Mouse (Mus musculus) forebrain, postnatal 0 days (tissue): ENCODE measurements at regions not wholly inside any gene's neighbourhood (a gene's known extent, or its start where the extent isn't known, plus 50 kb on each side); places are given as distances from the start of the nearest gene placed in this dataset.
A peak's percentile ranks its signal among the peaks of the same experiment; 100 is the strongest.

ENCODE experiments used
- ATAC-seq: fragments of 200-750 bp; cut with Nextera tagmentation; 2 replicates; pipeline ENCODE4 v1.8.0; 2017; ENCODE audit warnings: mild to moderate bottlenecking, moderate library complexity
- DNase-seq: peaks from one replicate; pipeline ENCODE4 v3.0.0-alpha.2; 2015
- H3K27ac ChIP-seq: fragments of 300-500 bp; sonication (generic); 2 replicates; pipeline ENCODE4 v1.5.1; 2014; ENCODE audit warnings: low read depth, mild to moderate bottlenecking, antibody characterized with exemption, low read length, moderate library complexity, mixed read lengths
- H3K27me3 ChIP-seq: fragments of 300-500 bp; sonication (generic); 2 replicates; pipeline ENCODE4 v1.6.1; 2014; ENCODE audit warnings: mild to moderate bottlenecking, low read length, mixed read lengths; ENCODE audit not compliant: insufficient read depth
- H3K36me3 ChIP-seq: fragments of 300-500 bp; sonication (generic); 2 replicates; pipeline ENCODE4 v1.6.1; 2014; ENCODE audit warnings: mild to moderate bottlenecking, moderate library complexity; ENCODE audit not compliant: insufficient read depth
- H3K4me1 ChIP-seq: fragments of 300-500 bp; sonication (generic); 2 replicates; pipeline ENCODE4 v1.6.1; 2014; ENCODE audit warnings: antibody characterized with exemption; ENCODE audit not compliant: insufficient read depth
- H3K4me2 ChIP-seq: fragments of 300-500 bp; sonication (generic); 2 replicates; pipeline ENCODE4 v1.6.1; 2014; ENCODE audit warnings: low read depth, mild to moderate bottlenecking, moderate library complexity
- H3K4me3 ChIP-seq: fragments of 300-500 bp; sonication (generic); 2 replicates; pipeline ENCODE4 v1.5.1; 2014; ENCODE audit warnings: low read depth, low read length, mixed read lengths
- H3K9ac ChIP-seq: fragments of 300-500 bp; sonication (generic); 2 replicates; pipeline ENCODE4 v1.6.1; 2014; ENCODE audit warnings: mild to moderate bottlenecking
- H3K9me3 ChIP-seq: fragments of 300-500 bp; sonication (generic); 2 replicates; pipeline ENCODE4 v1.6.1; 2016; ENCODE audit warnings: low read length
- CTCF ChIP-seq: sonication (generic); IDR thresholded peaks from 2 replicates; pipeline ENCODE4 v1.5.1; 2016; ENCODE audit warnings: antibody characterized with exemption, control low read depth, low read depth
- WGBS: fragments of 180-500 bp; shearing (Covaris S2); extraction: QIAGEN DNeasy Blood & Tissue Kit; methylation state at CpG from one replicate; pipeline ENCODE4 v1.1.7; 2014; 5-methylcytosine and 5-hydroxymethylcytosine counted together

GRCm38 (mm10) chr17:88159851-88160676 lies 95.0 kb upstream of the Fbxo11 start:
- DNase-seq (peak; percentile 20), ATAC-seq (no peak)
- H3K9me3 ChIP-seq = no peaks in the 10 kb centered on the region
- H3K27me3 ChIP-seq = no peaks in the 10 kb centered on the region
- H3K36me3 ChIP-seq = no peaks in the 10 kb centered on the region
- no peak overlapping the region for H3K9ac ChIP-seq
- WGBS = 38% methylated on average over 19 of the region's 19 CpGs
- H3K4me3 ChIP-seq = 0 out of 2 replicates have a peak overlapping the region, but pooled peaks have one; percentile 7
- no peak for TF ChIP-seq CTCF
- H3K27ac ChIP-seq = no peak overlapping the region
- peak overlapping the region; percentile 26 for H3K4me2 ChIP-seq
- H3K4me1 ChIP-seq = no peaks in the 10 kb centered on the region

- Histone ChIP-seq H3K27me3 (no peaks in the 10 kb centered on the region), H3K9me3 (no peaks in the 10 kb centered on the region), H3K27ac (no peak overlapping the region), H3K4me3 (no peak overlapping the region), H3K36me3 (no peaks in the 10 kb centered on the region), H3K4me2 (peak overlapping the region; percentile 23; the same call in 1 of the 2 replicates), H3K9ac (no peak overlapping the region), H3K4me1 (no peaks in the 10 kb centered on the region)
- no peak for DNase-seq
- 74% methylated on average over 14 of the region's 14 CpGs for WGBS
- TF ChIP-seq CTCF = no peak
- no peak for ATAC-seq
Observed at GRCm38 (mm10) chr17:88160677-88161001, 95.5 kb upstream of the Fbxo11 start.

- no peaks in the 10 kb centered on the region for H3K36me3 ChIP-seq
- H3K9ac ChIP-seq = no peak overlapping the region
- WGBS = 96% methylated on average over 8 of the region's 8 CpGs
- H3K4me3 ChIP-seq = no peak overlapping the region
- H3K4me2 ChIP-seq = no peak overlapping the region
- no peaks in the 10 kb centered on the region for H3K9me3 ChIP-seq
- ATAC-seq (no peak), DNase-seq (no peak)
- no peaks in the 10 kb centered on the region for H3K27me3 ChIP-seq
- H3K4me1 ChIP-seq = no peaks in the 10 kb centered on the region
- no peak overlapping the region for H3K27ac ChIP-seq
- TF ChIP-seq CTCF = no peak
Observed at GRCm38 (mm10) chr17:88161766-88162165, 96.7 kb upstream of the Fbxo11 start.

- 90% methylated on average over 4 of the region's 4 CpGs for WGBS
- no peak overlapping the region for H3K27ac ChIP-seq
- no peak for ATAC-seq
- no peak for TF ChIP-seq CTCF
- no peaks in the 10 kb centered on the region for H3K27me3 ChIP-seq
- DNase-seq = no peak
- H3K9ac ChIP-seq = no peak overlapping the region
- H3K4me3 ChIP-seq = no peak overlapping the region
- no peaks in the 10 kb centered on the region for H3K36me3 ChIP-seq
- no peaks in the 10 kb centered on the region for H3K4me1 ChIP-seq
- no peaks in the 10 kb centered on the region for H3K9me3 ChIP-seq
- H3K4me2 ChIP-seq = no peak overlapping the region
Observed at GRCm38 (mm10) chr17:88164805-88165204, 99.7 kb upstream of the Fbxo11 start.

- DNase-seq (no peak), ATAC-seq (no peak)
- WGBS = 60% methylated on average over 6 of the region's 6 CpGs
- Histone ChIP-seq H3K4me2 (no peak overlapping the region), H3K4me1 (no peaks in the 10 kb centered on the region), H3K9me3 (no peaks in the 10 kb centered on the region), H3K27ac (no peak overlapping the region), H3K27me3 (no peaks in the 10 kb centered on the region), H3K36me3 (no peaks in the 10 kb centered on the region), H3K4me3 (no peak overlapping the region), H3K9ac (no peak overlapping the region)
- no peak for TF ChIP-seq CTCF
Observed at GRCm38 (mm10) chr17:88165811-88166210, 100.7 kb upstream of the Fbxo11 start.

GRCm38 (mm10) chr17:88168262-88169096 lies 103.4 kb upstream of the Fbxo11 start:
- H3K4me3 ChIP-seq = no peak overlapping the region
- no peak overlapping the region for H3K27ac ChIP-seq
- no peaks in the 10 kb centered on the region for H3K9me3 ChIP-seq
- ATAC-seq (no peak), DNase-seq (no peak)
- no peak for TF ChIP-seq CTCF
- no peak overlapping the region for H3K4me2 ChIP-seq
- H3K27me3 ChIP-seq = no peaks in the 10 kb centered on the region
- H3K36me3 ChIP-seq = no peaks in the 10 kb centered on the region
- H3K4me1 ChIP-seq = no peaks in the 10 kb centered on the region
- WGBS = 78% methylated on average over 8 of the region's 8 CpGs
- H3K9ac ChIP-seq = no peak overlapping the region

GRCm38 (mm10) chr17:88171606-88172005 lies 106.5 kb upstream of the Fbxo11 start:
- Histone ChIP-seq H3K4me2 (no peak overlapping the region), H3K9me3 (no peaks in the 10 kb centered on the region), H3K36me3 (no peaks in the 10 kb centered on the region), H3K27ac (no peak overlapping the region), H3K4me1 (no peaks in the 10 kb centered on the region), H3K9ac (no peak overlapping the region), H3K4me3 (no peak overlapping the region), H3K27me3 (no peaks in the 10 kb centered on the region)
- no peak for DNase-seq
- 83% methylated on average over 3 of the region's 3 CpGs for WGBS
- no peak for ATAC-seq
- no peak for TF ChIP-seq CTCF
